Mouse (Mus musculus): ENCODE measurements around the gene Saxo2.

Gene Saxo2

GRCm38 (mm10) chr7:82648353-82649080 lies at the start of gene Saxo2, which contains the start of gene Efl1:
TSS of gene Saxo2 (minus strand) at chr7:82648528.
TSS of gene Efl1 (plus strand) at chr7:82648614.
- DNase-seq (ENCODE audit: low read depth in 2 of 2, low spot score in 2 of 2) = peak; percentile 94 to 97

DNA sequence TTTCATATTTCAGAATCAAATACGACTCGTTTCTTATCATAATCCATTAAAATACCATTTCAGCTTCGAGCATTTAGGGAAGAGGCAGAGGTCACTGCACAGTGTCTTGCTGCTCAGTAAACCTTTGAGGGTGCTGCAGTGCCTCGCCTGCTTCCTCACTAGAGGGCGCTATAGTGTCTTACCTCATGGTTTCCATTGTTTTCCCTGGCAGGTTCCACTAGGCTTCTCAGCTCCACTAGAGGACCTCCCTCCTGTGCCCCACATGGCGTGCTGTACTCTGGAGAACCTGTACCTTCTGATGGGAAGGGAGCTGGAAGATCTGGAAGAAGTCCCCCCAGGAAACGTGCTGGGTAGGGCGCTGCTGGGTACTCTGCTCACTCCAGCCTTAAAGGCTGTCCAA lies 49.3 kb upstream of the Saxo2 start:
- DNase-seq (ENCODE audit: low read depth in 2 of 2, low spot score in 2 of 2) = no peak

- DNase-seq (ENCODE audit: low read depth in 2 of 2, low spot score in 2 of 2) = no peak
These were observed 42.9 kb upstream of the Saxo2 start for GRCm38 (mm10) chr7:82691021-82691738.

GRCm38 (mm10) chr7:82688736-82689135 lies 40.4 kb upstream of the Saxo2 start:
- no peak for DNase-seq (ENCODE audit: low read depth in 2 of 2, low spot score in 2 of 2)

DNA sequence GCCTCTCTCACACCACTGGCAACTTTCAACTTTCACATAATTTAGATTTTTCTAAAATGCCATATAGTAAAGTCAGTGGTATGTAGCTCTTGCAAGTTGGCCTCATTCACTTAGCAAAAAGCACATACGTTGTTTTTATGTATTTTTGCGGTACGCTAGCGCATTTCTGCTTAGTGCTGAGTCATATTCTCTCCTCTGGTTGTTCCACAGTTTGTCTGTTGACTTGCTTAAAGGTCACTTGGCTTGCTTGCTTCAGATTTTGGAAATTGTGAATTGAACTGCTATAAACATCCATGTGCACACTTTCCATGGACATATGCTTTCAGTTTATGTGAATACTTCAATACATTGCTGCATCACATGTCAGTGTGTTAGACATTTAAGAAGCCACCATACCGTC lies 31.6 kb upstream of the Saxo2 start:
- no peak for DNase-seq (ENCODE audit: low read depth in 2 of 2, low spot score in 2 of 2)

DNA sequence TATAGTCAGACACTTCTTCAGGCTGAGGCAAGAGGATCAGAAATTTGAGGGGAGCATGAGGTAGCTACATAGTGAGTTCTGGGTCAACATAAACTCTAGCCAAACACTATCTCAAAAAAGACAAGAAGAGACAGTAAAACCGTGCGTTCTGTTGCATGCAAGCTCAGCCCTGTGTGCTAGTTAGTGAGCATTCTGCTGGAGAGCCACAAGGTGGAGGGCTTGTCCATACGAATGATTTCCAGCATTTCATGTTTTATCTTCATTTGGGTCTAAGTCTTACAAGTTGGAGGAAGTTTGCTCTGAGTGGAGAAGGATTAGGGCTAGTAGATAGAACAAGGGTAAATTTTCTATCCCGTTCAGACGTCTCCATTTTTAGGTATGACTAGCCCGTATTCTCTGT lies 28.5 kb upstream of the Saxo2 start:
- DNase-seq (ENCODE audit: low read depth in 2 of 2, low spot score in 2 of 2) = no peak

DNA sequence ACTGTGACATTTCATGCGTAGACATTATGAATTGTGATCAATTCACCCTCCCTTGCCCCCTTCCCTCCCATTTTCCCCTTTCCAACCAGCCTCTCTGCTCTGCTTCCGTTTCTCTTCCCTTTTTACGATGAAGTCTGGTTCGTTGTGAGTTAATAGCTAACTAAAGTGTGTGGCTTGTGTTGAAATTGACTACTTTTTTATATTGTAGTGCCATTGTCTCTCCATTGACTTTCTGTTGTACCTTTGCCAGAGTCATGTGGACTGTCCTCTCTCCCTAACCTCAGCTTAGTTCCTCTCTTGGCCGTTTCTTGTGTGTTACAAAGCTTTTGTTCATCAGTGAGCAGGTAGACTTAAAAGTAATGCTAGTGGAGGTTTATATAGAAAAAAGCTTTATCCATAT lies 27.7 kb upstream of the Saxo2 start:
- DNase-seq (ENCODE audit: low read depth in 2 of 2, low spot score in 2 of 2) = no peak

- no peak for DNase-seq (ENCODE audit: low read depth in 2 of 2, low spot score in 2 of 2)
These were observed 16.3 kb upstream of the Saxo2 start for GRCm38 (mm10) chr7:82664604-82665003.

DNA sequence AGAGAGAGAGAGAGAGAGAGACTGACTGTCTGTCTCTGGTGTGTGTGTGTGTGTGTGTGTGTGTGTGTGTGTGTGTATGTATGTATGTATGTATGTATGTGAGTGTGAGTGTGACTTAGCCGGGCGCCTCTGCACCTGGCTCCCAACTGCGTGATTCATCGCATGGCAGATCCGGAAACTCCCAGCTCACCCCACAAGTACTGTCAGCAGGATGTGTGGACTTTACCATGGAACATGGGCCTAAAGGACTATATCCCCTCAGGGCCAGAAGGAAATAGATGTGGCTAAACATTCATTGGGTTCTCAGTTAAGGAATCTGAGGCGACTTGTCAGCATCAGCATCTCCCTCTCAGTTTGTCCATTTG lies 735 bp upstream of the Saxo2 start:
- peak; percentile 1 to 5 for DNase-seq (ENCODE audit: low read depth in 2 of 2, low spot score in 2 of 2)

DNA sequence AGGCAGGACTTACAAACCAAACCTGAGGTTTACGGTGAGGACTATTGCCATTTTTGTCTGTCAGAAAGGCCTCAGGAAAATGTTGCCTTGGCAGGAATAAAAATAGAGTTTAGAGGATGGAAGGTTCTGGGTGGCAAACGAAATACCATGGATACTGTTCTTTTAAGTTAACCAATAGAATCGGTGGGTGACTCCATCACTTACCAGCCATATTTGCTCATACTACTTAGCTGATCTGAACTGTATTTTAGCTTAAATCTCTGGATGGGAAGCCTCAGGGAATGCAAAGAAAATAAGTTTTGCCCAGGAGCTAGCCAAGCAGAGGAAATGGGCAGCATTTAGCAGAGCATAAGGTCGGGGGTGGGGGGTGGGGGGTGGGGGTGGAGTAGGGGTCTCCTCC lies 419 bp downstream of the Saxo2 start:
- no peak for DNase-seq (ENCODE audit: low read depth in 2 of 2, low spot score in 2 of 2)

DNA sequence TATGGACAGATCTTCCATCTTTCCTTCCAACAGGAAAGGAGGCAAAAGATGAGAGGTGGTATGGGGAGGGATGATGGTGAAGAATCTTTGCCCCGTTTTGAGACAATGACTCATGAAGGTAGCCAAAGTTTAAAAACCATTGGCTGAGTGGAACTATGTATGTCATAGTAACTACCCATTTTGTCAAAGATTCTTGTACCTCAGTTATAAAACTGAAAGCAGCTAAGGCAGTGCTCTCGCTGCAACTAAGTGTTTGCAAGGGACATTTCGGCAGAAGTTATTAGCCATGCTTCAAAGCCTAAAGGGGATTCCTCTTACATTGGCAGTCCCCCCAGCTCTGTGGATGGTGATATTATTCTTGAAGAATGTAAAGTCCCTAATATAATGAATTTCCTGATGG lies 1.1 kb downstream of the Saxo2 start:
- DNase-seq (ENCODE audit: low read depth in 2 of 2, low spot score in 2 of 2) = no peak

GRCm38 (mm10) chr7:82625342-82625741 lies 23.0 kb downstream of the Saxo2 start:
- no peak for DNase-seq (ENCODE audit: low read depth in 2 of 2, low spot score in 2 of 2)

- no peak for DNase-seq (ENCODE audit: low read depth in 2 of 2, low spot score in 2 of 2)
These were observed 38.7 kb downstream of the Saxo2 start for GRCm38 (mm10) chr7:82609629-82610028.

GRCm38 (mm10) chr7:82605425-82605824 lies 42.9 kb downstream of the Saxo2 start:
- DNase-seq (ENCODE audit: low read depth in 2 of 2, low spot score in 2 of 2) = no peak

- no peak for DNase-seq (ENCODE audit: low read depth in 2 of 2, low spot score in 2 of 2)
These were observed 46.3 kb downstream of the Saxo2 start for GRCm38 (mm10) chr7:82602008-82602407.

DNA sequence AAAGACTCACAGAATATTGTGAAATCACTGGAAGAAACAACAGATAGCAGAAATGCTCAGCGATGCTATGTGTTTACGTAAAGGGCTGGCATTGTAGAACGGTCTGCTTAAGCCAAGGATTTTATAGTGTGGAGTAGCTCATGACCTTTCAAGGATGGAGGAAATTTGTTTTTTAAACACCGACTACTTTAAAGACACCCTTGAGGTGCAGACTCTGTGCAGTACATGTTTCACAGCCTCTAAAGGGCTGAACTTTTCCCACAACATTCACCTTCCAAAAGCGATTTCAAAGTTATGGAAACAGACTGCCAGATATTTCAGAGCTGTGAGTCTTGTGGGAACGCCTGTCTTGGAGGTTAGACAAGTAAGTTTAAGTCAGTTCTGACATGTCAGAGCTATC lies 57.4 kb downstream of the Saxo2 start:
- DNase-seq (ENCODE audit: low read depth in 2 of 2, low spot score in 2 of 2) = no peak
